Mouse (Mus musculus) thymus, postnatal 25 days (tissue): ENCODE results near the gene Lrrc8b.

Experiments
- DNase-seq: peaks from one replicate; pipeline ENCODE4 v3.0.0; 2022

Lrrc8b gene

DNA sequence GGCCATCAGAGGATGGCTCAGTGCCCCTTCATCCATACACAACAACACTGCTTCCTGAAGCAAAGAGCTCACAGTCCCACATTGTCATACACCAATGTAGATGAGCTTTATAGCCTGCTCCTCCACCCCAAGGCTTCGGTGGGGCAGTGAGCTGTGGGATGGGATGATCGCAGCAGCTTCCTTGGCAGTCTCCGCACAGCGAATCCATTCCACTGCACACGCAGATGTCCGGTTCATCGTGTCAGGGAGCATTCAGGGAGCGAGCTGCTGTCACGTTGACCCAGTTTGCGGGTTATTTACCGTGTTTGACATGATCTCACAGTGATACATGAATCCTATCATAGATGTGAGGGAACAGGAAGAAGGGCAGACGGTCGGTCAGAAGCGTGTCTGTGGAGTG is 69.3 kb downstream of the Lrrc8b start:
- no peak for DNase-seq

DNA sequence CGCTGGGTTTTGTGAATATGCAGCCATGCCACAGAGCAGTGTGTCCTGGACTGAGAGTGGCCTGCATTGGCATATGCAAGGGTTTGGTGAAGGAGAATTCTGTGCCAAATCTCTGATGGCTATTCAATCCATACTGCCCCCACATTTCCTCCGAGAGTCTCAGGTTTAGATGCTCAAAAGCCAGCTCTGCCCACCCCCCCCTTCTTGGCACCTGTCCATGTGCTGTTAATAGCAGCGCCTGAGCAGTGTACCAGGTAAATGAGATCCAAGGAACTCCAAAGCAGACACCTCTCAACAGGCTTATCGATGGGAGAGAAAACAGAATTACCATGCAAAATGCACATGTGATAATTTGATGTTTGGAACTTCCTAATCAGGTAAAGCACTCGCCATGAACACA is 74.6 kb downstream of the Lrrc8b start:
- no peak for DNase-seq

GRCm38 (mm10) chr5:105491389-105491788 is 75.8 kb downstream of the Lrrc8b start:
- DNase-seq = peak; percentile 58

- peak; percentile 74 for DNase-seq
Measured at GRCm38 (mm10) chr5:105492367-105493246, 77.0 kb downstream of the Lrrc8b start.

GRCm38 (mm10) chr5:105493377-105493776 is 77.8 kb downstream of the Lrrc8b start:
- peak; percentile 35 for DNase-seq

DNA sequence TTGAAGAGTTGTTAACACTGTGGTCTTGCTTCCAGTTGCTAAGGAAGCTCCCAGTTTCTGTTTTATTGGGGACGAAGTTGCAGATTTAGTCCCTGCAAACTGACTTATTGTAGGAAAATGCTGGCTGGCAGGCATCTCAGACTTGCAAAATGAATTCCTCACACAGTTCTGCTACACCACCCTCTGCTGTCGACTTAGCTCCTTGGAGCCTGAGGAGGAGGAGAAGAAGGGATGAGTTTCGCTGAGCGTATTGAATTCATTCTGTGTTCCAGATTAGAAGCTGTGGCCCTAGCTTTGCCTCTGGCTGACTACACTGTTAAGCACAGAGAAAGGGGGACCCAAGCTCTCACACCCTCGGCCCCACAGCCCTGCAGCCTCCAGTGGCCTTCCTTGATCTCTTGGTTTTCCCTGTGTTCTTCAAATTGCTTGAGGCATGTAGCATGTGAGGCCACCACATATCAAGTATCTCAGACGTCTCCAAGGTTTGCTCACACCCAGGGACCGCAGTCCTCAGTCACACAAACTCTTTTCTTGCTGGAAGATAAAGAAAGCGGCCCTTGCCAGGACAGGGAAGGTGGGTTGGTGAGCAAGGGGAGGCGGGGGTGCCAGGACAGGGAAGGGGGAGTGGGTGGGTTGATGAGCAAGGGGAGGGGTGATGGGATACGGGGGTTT is 78.8 kb downstream of the Lrrc8b start:
- DNase-seq = no peak

- peak; percentile 92 for DNase-seq
Measured at GRCm38 (mm10) chr5:105494918-105495901, 79.6 kb downstream of the Lrrc8b start.

GRCm38 (mm10) chr5:105496133-105496532 is 80.6 kb downstream of the Lrrc8b start:
- DNase-seq = no peak

DNA sequence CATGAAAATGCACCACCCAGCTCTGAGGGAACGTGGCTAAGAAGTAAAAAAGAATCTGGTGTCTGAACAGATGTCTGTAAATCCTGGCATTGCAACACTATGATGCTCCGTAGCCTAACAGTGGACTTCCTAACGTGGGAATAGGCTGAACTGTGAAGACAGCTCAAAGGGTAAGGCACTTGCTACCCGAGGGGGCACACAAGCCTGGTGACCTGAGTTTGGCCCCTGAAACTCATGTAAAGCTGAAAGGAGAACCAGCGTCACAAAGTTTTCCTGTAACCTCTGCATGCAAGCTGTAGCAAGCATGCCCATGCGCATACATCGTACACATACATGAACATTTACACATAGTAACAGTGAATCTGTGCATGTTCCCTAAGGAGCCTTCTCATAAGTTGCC is 81.0 kb downstream of the Lrrc8b start:
- DNase-seq = no peak

- peak; percentile 49 for DNase-seq
Measured at GRCm38 (mm10) chr5:105498429-105499000, 82.9 kb downstream of the Lrrc8b start.

DNA sequence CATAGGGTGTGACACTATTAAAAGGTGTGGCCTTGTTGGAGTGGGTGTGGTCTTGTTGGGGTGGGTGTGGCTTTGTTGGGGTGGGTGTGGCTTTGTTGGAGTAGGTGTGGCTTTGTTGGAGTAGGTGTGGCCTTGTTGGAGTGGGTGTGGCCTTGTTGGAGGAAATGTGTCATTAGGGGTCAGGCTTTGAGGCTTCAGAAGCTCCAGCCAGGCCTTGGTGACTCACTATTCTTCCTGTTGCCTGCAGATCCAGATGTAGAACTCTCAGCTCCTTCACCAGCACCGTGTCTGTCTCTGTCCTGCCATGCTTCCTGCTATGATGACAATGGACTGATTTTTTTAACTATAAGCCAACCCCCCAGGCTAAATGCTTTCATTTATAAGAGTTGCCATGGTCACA is 83.8 kb downstream of the Lrrc8b start:
- no peak for DNase-seq

GRCm38 (mm10) chr5:105500132-105501121 is 84.9 kb downstream of the Lrrc8b start:
- peak; percentile 69 for DNase-seq

- no peak for DNase-seq
Measured at GRCm38 (mm10) chr5:105501136-105501535, 85.6 kb downstream of the Lrrc8b start.

GRCm38 (mm10) chr5:105508813-105509212 is 93.2 kb downstream of the Lrrc8b start:
- DNase-seq = no peak

DNA sequence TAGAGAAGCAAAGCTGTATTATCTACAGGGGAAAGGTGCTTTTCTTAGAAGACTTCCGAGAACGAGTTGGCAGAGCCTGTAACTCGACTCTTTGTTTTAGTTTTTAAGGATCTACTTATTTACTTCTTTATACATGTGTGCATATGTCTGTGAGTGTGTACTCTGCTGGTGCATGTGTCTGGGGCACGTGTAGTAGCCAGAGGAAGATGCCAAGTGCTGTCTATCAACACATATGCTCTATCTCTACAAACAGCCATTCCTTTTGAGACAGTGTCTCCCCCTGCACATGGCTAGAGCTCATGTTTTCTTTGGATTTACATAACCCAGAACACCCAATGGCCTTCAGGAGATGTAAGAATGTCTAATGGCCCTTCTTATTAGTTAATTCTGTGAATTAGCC is 96.7 kb downstream of the Lrrc8b start:
- DNase-seq = no peak

DNA sequence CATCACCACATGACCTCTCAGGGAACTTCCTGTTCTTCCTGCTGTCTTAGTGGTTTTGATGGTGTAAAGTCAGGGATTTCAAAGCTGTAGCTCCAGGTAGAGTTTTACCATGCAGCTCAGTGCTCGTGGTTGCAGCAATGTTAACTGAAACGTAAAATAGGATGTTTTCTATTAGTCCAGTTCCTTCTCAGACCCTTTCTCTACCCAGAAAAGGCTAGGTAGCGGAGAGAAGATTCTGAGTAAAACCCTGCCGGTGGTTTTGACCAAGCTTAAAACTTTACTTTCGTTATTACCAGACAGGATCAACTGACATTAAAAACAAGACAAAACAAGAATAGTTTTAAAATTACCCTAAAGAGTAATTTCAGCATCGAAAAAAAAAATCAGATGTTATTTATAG is 100.0 kb downstream of the Lrrc8b start:
- DNase-seq = no peak

DNA sequence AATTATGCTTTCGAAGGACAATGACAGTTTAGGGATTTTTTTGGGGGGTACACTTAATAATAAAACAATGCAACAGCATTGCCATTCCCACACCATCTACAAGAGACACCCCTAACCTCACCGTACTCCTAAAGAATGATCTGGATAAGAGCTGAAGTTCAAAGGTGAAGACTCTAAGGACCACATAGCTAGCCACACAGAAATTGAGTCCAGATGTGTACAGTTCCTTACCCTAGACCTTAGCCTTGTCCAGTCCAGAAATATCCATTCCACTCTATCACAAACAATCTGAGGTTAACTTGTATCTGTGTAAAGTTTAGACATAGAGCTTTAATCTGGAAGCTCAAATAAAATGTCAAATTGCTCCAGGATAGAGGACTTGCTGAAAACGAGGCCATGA is 100.7 kb downstream of the Lrrc8b start:
- DNase-seq = no peak

GRCm38 (mm10) chr5:105517992-105518625 is 102.5 kb downstream of the Lrrc8b start:
- peak; percentile 40 for DNase-seq

GRCm38 (mm10) chr5:105518626-105519095 is 103.1 kb downstream of the Lrrc8b start:
- DNase-seq = peak; percentile 67

DNA sequence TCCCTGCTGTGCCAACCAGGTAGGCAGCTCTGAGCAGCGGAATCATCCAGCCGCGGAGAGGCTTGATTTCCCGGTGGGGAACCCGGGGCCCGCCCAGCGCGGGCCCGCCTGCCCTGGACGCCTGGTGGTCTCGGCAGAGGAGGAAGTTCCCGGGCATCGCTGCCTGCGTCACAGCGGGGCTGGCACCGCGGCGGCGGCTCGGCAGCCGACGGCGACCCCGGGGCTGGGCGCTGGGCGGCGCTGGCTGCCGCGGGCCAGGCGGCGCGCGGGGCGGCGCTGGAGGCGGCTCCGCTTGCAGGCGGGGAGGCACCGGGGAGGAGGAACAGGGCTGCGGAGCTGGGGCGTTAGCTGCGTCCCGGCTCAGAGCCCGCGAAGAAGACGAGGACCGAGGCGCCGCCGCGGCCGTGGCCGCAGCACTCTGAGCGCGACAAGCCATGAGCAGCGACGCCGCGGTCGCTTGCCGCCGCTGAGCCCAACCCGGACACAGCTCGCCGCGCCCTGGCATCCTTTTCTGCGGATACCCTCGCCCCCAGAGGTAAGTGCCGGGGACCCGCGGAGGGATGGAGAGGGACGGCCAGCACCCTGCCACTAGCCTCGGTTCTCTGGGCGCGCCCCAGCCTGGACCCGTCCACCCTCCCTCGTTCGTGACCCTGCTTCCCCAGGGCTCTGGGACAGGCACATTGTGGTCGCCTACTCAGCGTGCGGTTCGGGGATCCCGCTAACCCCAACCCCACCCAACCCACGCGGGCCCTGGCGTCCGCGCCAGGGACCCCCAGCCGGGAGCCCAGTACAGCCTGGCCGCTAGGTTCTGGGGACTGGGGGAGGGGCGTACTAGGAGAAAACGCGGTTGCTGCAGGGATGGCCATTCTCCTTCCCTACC is 103.8 kb downstream of the Lrrc8b start, which contains the start of gene Lrrc8c:
TSS of gene Lrrc8c (plus strand) at position 293 of the 880 bp plus-strand sequence.
- DNase-seq = peak; percentile 95
